Mouse (Mus musculus) brain, embryonic 14.5 days (tissue): ENCODE measurements around the gene 5730522E02Rik. TPM values are rescaled to one million over a fixed set of nuclear protein-coding genes. Genes with fewer than 3 reads are reported as not detected.
A peak's percentile ranks its signal among the peaks of the same experiment; 100 is the strongest.

Experiments used
- DNase-seq: peaks from one replicate; pipeline ENCODE4 v3.0.0-alpha.2; 2011; ENCODE audit warnings: low read depth
- CTCF ChIP-seq: fragments of 200-500 bp; IDR thresholded peaks from 2 replicates; pipeline ENCODE4 v1.5.1; 2012; ENCODE audit warnings: inconsistent platforms, mild to moderate bottlenecking, moderate library complexity, borderline replicate concordance; ENCODE audit not compliant: insufficient read depth, insufficient read length; ENCODE audit errors: extremely low read depth
- POLR2A ChIP-seq: fragments of 200-500 bp; IDR thresholded peaks from 2 replicates; pipeline ENCODE4 v1.6.1; 2012; ENCODE audit warnings: mild to moderate bottlenecking, inconsistent platforms, borderline replicate concordance; ENCODE audit not compliant: poor library complexity, insufficient read depth, insufficient read length, severe bottlenecking; ENCODE audit errors: extremely low read depth
- polyA plus RNA-seq: library from polyadenylated mRNA; depleted of rRNA; stranded (reverse); fragments of >200 nt; gene quantifications from 2 replicates; pipeline ENCODE4 v1.2.3, GENCODE M21; 2012

Gene 5730522E02Rik
- polyA plus RNA-seq, 1 experiment = 11.8 TPM

- peak; percentile 94 for DNase-seq
- TF ChIP-seq POLR2A (no peak), CTCF (peak; percentile 78)
Measured at GRCm38 (mm10) chr11:26073638-26074294, 136.8 kb downstream of the 5730522E02Rik start.

- TF ChIP-seq POLR2A = no peak
- TF ChIP-seq CTCF = no peak
- peak; percentile 74 for DNase-seq
Measured at GRCm38 (mm10) chr11:26072101-26072500, 138.5 kb downstream of the 5730522E02Rik start.

- no peak for TF ChIP-seq CTCF
- TF ChIP-seq POLR2A = no peak
Measured at GRCm38 (mm10) chr11:26063252-26063651, 147.3 kb downstream of the 5730522E02Rik start.

GRCm38 (mm10) chr11:26061471-26062137 is 149.0 kb downstream of the 5730522E02Rik start:
- peak; percentile 63 for DNase-seq
- TF ChIP-seq CTCF = no peak
- TF ChIP-seq POLR2A = no peak

More at GRCm38 (mm10) chr11:26063252-26063651, 147.3 kb downstream of the 5730522E02Rik start:
- DNase-seq = peak; percentile 53

- no peak for TF ChIP-seq POLR2A
- no peak for TF ChIP-seq CTCF
Measured at GRCm38 (mm10) chr11:26013527-26013926, 197.0 kb downstream of the 5730522E02Rik start.

GRCm38 (mm10) chr11:26004018-26004417 is 206.5 kb downstream of the 5730522E02Rik start:
- DNase-seq = no peak

More at GRCm38 (mm10) chr11:26013527-26013926, 197.0 kb downstream of the 5730522E02Rik start:
- DNase-seq = peak; percentile 36

GRCm38 (mm10) chr11:25999738-26000137 is 210.8 kb downstream of the 5730522E02Rik start:
- TF ChIP-seq CTCF (no peak), POLR2A (no peak)
- DNase-seq = no peak

More at GRCm38 (mm10) chr11:26004018-26004417, 206.5 kb downstream of the 5730522E02Rik start:
- TF ChIP-seq CTCF (no peak), POLR2A (no peak)

- DNase-seq = peak; percentile 31
- TF ChIP-seq CTCF (no peak), POLR2A (no peak)
Measured at GRCm38 (mm10) chr11:25997469-25997868, 213.1 kb downstream of the 5730522E02Rik start.

- DNase-seq = no peak
Measured at GRCm38 (mm10) chr11:25994128-25994527, 216.4 kb downstream of the 5730522E02Rik start.

GRCm38 (mm10) chr11:25992216-25992615 is 218.3 kb downstream of the 5730522E02Rik start:
- TF ChIP-seq POLR2A = no peak
- no peak for TF ChIP-seq CTCF
- peak; percentile 32 for DNase-seq

More at GRCm38 (mm10) chr11:25994128-25994527, 216.4 kb downstream of the 5730522E02Rik start:
- TF ChIP-seq CTCF = no peak
- no peak for TF ChIP-seq POLR2A

GRCm38 (mm10) chr11:25978736-25979276 is 231.8 kb downstream of the 5730522E02Rik start:
- DNase-seq = no peak
- no peak for TF ChIP-seq POLR2A
- no peak for TF ChIP-seq CTCF

- DNase-seq = peak; percentile 27
- TF ChIP-seq POLR2A = no peak
- TF ChIP-seq CTCF = no peak
Measured at GRCm38 (mm10) chr11:25941504-25941903, 269.1 kb downstream of the 5730522E02Rik start.

- peak; percentile 37 for DNase-seq
- TF ChIP-seq CTCF (no peak), POLR2A (no peak)
Measured at GRCm38 (mm10) chr11:25940716-25941294, 269.8 kb downstream of the 5730522E02Rik start.
